Mouse (Mus musculus) myocyte (in vitro differentiated cells): ENCODE results near the gene Oard1. TPM values are rescaled to one million over a fixed set of nuclear protein-coding genes. Genes with fewer than 3 reads are reported as not detected.

Experiments
- H3K27me3 ChIP-seq: one replicate; pipeline ENCODE4 v1.6.1; 2011; ENCODE audit not compliant: control insufficient read depth, insufficient read depth, insufficient read length
- H3K36me3 ChIP-seq: one replicate; pipeline ENCODE4 v1.6.1; 2011; ENCODE audit not compliant: control insufficient read depth, insufficient read depth
- H3K4me2 ChIP-seq: one replicate; pipeline ENCODE4 v1.6.1; 2011; ENCODE audit warnings: low read depth, control low read depth
- H3K4me3 ChIP-seq: one replicate; pipeline ENCODE4 v1.5.1; 2011; ENCODE audit warnings: mild to moderate bottlenecking, control low read depth, moderate library complexity
- H3K79me2 ChIP-seq: one replicate; pipeline ENCODE4 v1.6.1; 2011; ENCODE audit not compliant: control insufficient read depth, insufficient read depth
- H3ac ChIP-seq: one replicate; pipeline ENCODE4 v1.6.1; 2011; ENCODE audit not compliant: control insufficient read depth, insufficient read length
- CEBPB ChIP-seq: IDR thresholded peaks from 2 replicates; pipeline ENCODE4 v1.6.1; 2011; ENCODE audit warnings: mild to moderate bottlenecking, moderate library complexity; ENCODE audit not compliant: poor library complexity, insufficient read depth, severe bottlenecking
- E2F4 ChIP-seq: IDR thresholded peaks from one replicate; pipeline ENCODE4 v1.6.1; 2011; ENCODE audit warnings: mild to moderate bottlenecking, control low read depth, moderate library complexity; ENCODE audit not compliant: insufficient read depth
- MAX ChIP-seq: IDR thresholded peaks from one replicate; pipeline ENCODE4 v1.6.1; 2011; ENCODE audit warnings: low read depth, mild to moderate bottlenecking, control low read depth
- MYOD1 ChIP-seq, 3 experiments: IDR thresholded peaks; one replicate each; pipeline ENCODE4 v1.6.1; 2011; ENCODE audit warnings: control low read depth in 2 of 3, low read depth in 2 of 3, mild to moderate bottlenecking in 2 of 3, moderate library complexity in 1 of 3; ENCODE audit not compliant: insufficient read length in 2 of 3, control insufficient read depth in 1 of 3
- MYOG ChIP-seq, 3 experiments: IDR thresholded peaks; one replicate each; pipeline ENCODE4 v1.6.1; 2011; ENCODE audit warnings: control low read depth in 2 of 3, low read depth in 2 of 3, mild to moderate bottlenecking in 2 of 3; ENCODE audit not compliant: insufficient read length in 2 of 3, control insufficient read depth in 1 of 3, insufficient read depth in 1 of 3
- POLR2A ChIP-seq: IDR thresholded peaks from one replicate; pipeline ENCODE4 v1.6.1; 2011; ENCODE audit warnings: low read depth, mild to moderate bottlenecking, control low read depth, moderate library complexity; ENCODE audit not compliant: insufficient read length
- POLR2AphosphoS2 ChIP-seq: IDR thresholded peaks from one replicate; pipeline ENCODE4 v1.6.1; 2011; ENCODE audit warnings: low read depth, control low read depth; ENCODE audit not compliant: insufficient read length
- REST ChIP-seq: IDR thresholded peaks from one replicate; pipeline ENCODE4 v1.6.1; 2011; ENCODE audit warnings: mild to moderate bottlenecking, control low read depth, moderate library complexity; ENCODE audit not compliant: insufficient read depth, insufficient read length
- SRF ChIP-seq: IDR thresholded peaks from one replicate; pipeline ENCODE4 v1.6.1; 2011; ENCODE audit warnings: low read depth; ENCODE audit not compliant: control insufficient read depth, insufficient read length
- TCF12 ChIP-seq: IDR thresholded peaks from one replicate; pipeline ENCODE4 v1.6.1; 2011; ENCODE audit warnings: mild to moderate bottlenecking, control low read depth; ENCODE audit not compliant: poor library complexity, insufficient read depth, severe bottlenecking
- TCF3 ChIP-seq: IDR thresholded peaks from one replicate; pipeline ENCODE4 v1.6.1; 2011; ENCODE audit warnings: low read depth, control low read depth; ENCODE audit not compliant: insufficient read length
- USF1 ChIP-seq: IDR thresholded peaks from one replicate; pipeline ENCODE4 v1.6.1; 2011; ENCODE audit warnings: low read depth, mild to moderate bottlenecking, control low read depth, moderate library complexity
- polyA plus RNA-seq: library from polyadenylated mRNA; unstranded; fragments of >200 nt; fragmentation: generic; extraction: Trizol; gene quantifications from one replicate; pipeline ENCODE4 v1.2.1, GENCODE M21; 2012; ENCODE audit warnings: missing spikeins

Gene Oard1
- polyA plus RNA-seq, 1 experiment = 7.5 TPM

GRCm38 (mm10) chr17:48451753-48452444, 42.1 kb downstream of the Oard1 start:
- Histone ChIP-seq H3ac (no peak overlapping the region), H3K36me3 (no peaks in the 10 kb centered on the region), H3K4me3 (no peak overlapping the region), H3K4me2 (no peak overlapping the region), H3K79me2 (no peaks in the 10 kb centered on the region), H3K27me3 (no peaks in the 10 kb centered on the region)
- TF ChIP-seq POLR2A = no peak
- no peak for TF ChIP-seq TCF3
- TF ChIP-seq REST = no peak
- no peak for TF ChIP-seq MYOG (IDR thresholded peaks at IDR 0.05; ENCODE audit: control insufficient read depth in 1 of 3, insufficient read depth in 1 of 3, insufficient read length in 2 of 3, low read depth in 2 of 3)
- no peak for TF ChIP-seq CEBPB
- TF ChIP-seq POLR2AphosphoS2 = no peak
- TF ChIP-seq USF1 = no peak
- TF ChIP-seq TCF12 = no peak
- TF ChIP-seq E2F4 = no peak
- TF ChIP-seq MAX = no peak
- TF ChIP-seq SRF = no peak
- TF ChIP-seq MYOD1 (IDR thresholded peaks at IDR 0.05; ENCODE audit: control insufficient read depth in 1 of 3, insufficient read length in 2 of 3, low read depth in 2 of 3) = no peak

GRCm38 (mm10) chr17:48453489-48453888, 43.7 kb downstream of the Oard1 start:
- H3K36me3 ChIP-seq = no peaks in the 10 kb centered on the region
- no peak overlapping the region for H3K4me2 ChIP-seq
- TF ChIP-seq CEBPB (no peak), POLR2A (no peak), E2F4 (no peak), TCF12 (no peak), MYOG (IDR thresholded peaks at IDR 0.05; ENCODE audit: control insufficient read depth in 1 of 3, insufficient read depth in 1 of 3, insufficient read length in 2 of 3, low read depth in 2 of 3) (no peak), POLR2AphosphoS2 (no peak), TCF3 (no peak), SRF (no peak), MAX (no peak), USF1 (no peak), MYOD1 (IDR thresholded peaks at IDR 0.05; ENCODE audit: control insufficient read depth in 1 of 3, insufficient read length in 2 of 3, low read depth in 2 of 3) (no peak), REST (no peak)
- H3K27me3 ChIP-seq = no peaks in the 10 kb centered on the region
- no peak overlapping the region for H3K4me3 ChIP-seq
- no peak overlapping the region for H3ac ChIP-seq
- no peaks in the 10 kb centered on the region for H3K79me2 ChIP-seq

- no peak overlapping the region for H3K4me3 ChIP-seq
- H3ac ChIP-seq = no peak overlapping the region
- TF ChIP-seq USF1 (no peak), E2F4 (no peak), MAX (no peak), POLR2AphosphoS2 (no peak), CEBPB (no peak), POLR2A (no peak), MYOD1 (IDR thresholded peaks at IDR 0.05; ENCODE audit: control insufficient read depth in 1 of 3, insufficient read length in 2 of 3, low read depth in 2 of 3) (no peak), SRF (no peak), TCF12 (no peak), MYOG (IDR thresholded peaks at IDR 0.05; ENCODE audit: control insufficient read depth in 1 of 3, insufficient read depth in 1 of 3, insufficient read length in 2 of 3, low read depth in 2 of 3) (no peak), TCF3 (no peak), REST (no peak)
- no peaks in the 10 kb centered on the region for H3K36me3 ChIP-seq
- H3K79me2 ChIP-seq = no peaks in the 10 kb centered on the region
- H3K4me2 ChIP-seq = no peak overlapping the region
- H3K27me3 ChIP-seq = no peaks in the 10 kb centered on the region
Observed at GRCm38 (mm10) chr17:48454190-48454589, 44.4 kb downstream of the Oard1 start.

- H3K4me3 ChIP-seq = no peak within 1 kb of the TSS
- no peaks in the 10 kb centered on the region for H3K27me3 ChIP-seq
- TF ChIP-seq CEBPB (no peak), POLR2A (no peak), E2F4 (no peak), MYOD1 (IDR thresholded peaks at IDR 0.05; ENCODE audit: control insufficient read depth in 1 of 3, insufficient read length in 2 of 3, low read depth in 2 of 3) (no peak), MAX (no peak), REST (no peak)
- no peaks in the 10 kb centered on the region for H3K36me3 ChIP-seq
- H3ac ChIP-seq = no peak within 1 kb of the TSS
- no peak within 1 kb of the TSS for H3K4me2 ChIP-seq
- no peaks in the 10 kb centered on the region for H3K79me2 ChIP-seq
Observed at GRCm38 (mm10) chr17:48454688-48455087, 44.9 kb downstream of the Oard1 start, which contains the start of gene Unc5cl. TSS of gene Unc5cl (plus strand) at chr17:48454901.

GRCm38 (mm10) chr17:48455955-48456354, 46.1 kb downstream of the Oard1 start:
- no peaks in the 10 kb centered on the region for H3K27me3 ChIP-seq
- no peaks in the 10 kb centered on the region for H3K79me2 ChIP-seq
- H3K4me3 ChIP-seq = no peak overlapping the region
- no peak overlapping the region for H3K4me2 ChIP-seq
- TF ChIP-seq USF1 (no peak), POLR2AphosphoS2 (no peak), POLR2A (no peak)
- no peak overlapping the region for H3ac ChIP-seq
- H3K36me3 ChIP-seq = no peaks in the 10 kb centered on the region
